Mouse (Mus musculus) kidney, postnatal 4 days (tissue): ENCODE measurements around the gene Gm28891.
"Not testable (repeated sequence)": the region's sequence is repeated elsewhere in the genome, so short reads cannot be mapped to it uniquely, and the experiment has no call there.

Experiments used
- DNase-seq, 2 experiments: peaks; one replicate each; pipeline ENCODE4 v3.0.0; 2021; ENCODE audit warnings: mixed read lengths in 2 of 2

Gm28891 gene

DNA sequence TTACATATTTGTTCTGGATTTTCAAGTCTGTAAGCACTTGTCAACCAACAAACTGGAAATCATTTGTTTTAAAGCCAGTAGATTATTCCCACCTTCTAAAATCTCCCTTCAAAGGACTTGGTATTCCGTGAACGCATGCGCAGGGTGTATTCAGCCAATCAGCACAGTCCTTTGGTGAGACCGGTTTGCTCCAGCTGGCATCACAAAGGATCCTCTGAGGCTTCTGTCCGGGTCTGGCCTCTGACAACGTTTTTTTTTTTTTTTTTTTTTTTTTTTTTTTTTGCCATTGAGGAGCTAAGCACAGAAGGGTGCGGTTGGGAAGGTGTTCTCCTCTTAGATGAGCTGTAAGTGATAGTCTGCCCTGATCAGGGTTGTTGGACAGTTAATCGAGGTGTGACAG, at the start of gene Gm28891:
TSS of gene Gm28891 (plus strand) at position 301 of the 400 bp plus-strand sequence.
- DNase-seq: not testable (repeated sequence)
